ENCODE assay signal across 19 mouse cellular contexts in genomic region chr15:99233719-99234118, GRCm38 (mm10). TPM values are rescaled to one million over a fixed set of nuclear protein-coding genes. Genes with fewer than 3 reads are reported as not detected.
A peak's percentile ranks its signal among the peaks of the same experiment; 100 is the strongest.
DNase-seq lines count a peak whose midpoint lies in the region; ATAC-seq and TF ChIP-seq lines count a peak whose summit lies in the region.
"Had no signal": no experiment of that assay in that cellular context is flagged by ENCODE, and none has a peak within 500 bp of the region (broad histone marks: within the 10 kb centered on the region; RNA-seq: fewer than 3 reads in every experiment).

No protein-coding gene starts in this region.

- ATAC-seq in forebrain, embryonic 11.5 days (replicated peaks; ENCODE audit: low FRiP score), result no peak
- ATAC-seq: hindbrain, postnatal 0 days had no signal

- peaks cover 27% of the 10 kb centered on the region for H3K4me1 ChIP-seq in forebrain, embryonic 10.5 days
- H3K4me1 ChIP-seq in forebrain, embryonic 11.5 days (replicated peaks; ENCODE audit: control insufficient read depth, insufficient read depth, low read length), result no peaks in the 10 kb centered on the region
- H3K4me1 ChIP-seq: midbrain, embryonic 12.5 days had no signal

- no peak for TF ChIP-seq POLR2A in myocyte (IDR thresholded peaks at IDR 0.05; ENCODE audit: insufficient read length, low read depth)

- no peak overlapping the region for H3ac ChIP-seq in myocyte (ENCODE audit: control insufficient read depth, insufficient read length)

- WGBS in forebrain, embryonic 10.5 days, result 74% methylated on average over 17 of the region's 17 CpGs
- 59% methylated on average over 17 of the region's 17 CpGs for WGBS in forebrain, embryonic 11.5 days

- no peak for DNase-seq in forebrain, embryonic 10.5 days (ENCODE audit: extremely low spot score, low spot score)
- DNase-seq in forebrain, embryonic 11.5 days (ENCODE audit: low spot score), result no peak
- DNase-seq in CD4-positive, CD25-positive, alpha-beta regulatory T cell, adult 2 months (ENCODE audit: low read depth, low spot score), result peak; percentile 65
- peak; percentile 83 to 84 for DNase-seq in thymus, postnatal 10 days (ENCODE audit: low spot score in 2 of 2)
- no peak for DNase-seq in urinary bladder, adult 2 months (ENCODE audit: low spot score)
- no peak for DNase-seq in embryo, embryonic 11 days
- no peak for DNase-seq in retina, embryonic 14.5 days (ENCODE audit: low spot score)
- DNase-seq: adrenal gland, adult 2 months; heart, adult 18-20 months; heart, postnatal 4 days; kidney, adult 18-20 months; retina, postnatal 1 day had no signal

- no peaks in the 10 kb centered on the region for H3K9me3 ChIP-seq in forebrain, embryonic 10.5 days
- H3K9me3 ChIP-seq in forebrain, embryonic 11.5 days (ENCODE audit: control insufficient read depth, low read length), result no peaks in the 10 kb centered on the region
- H3K9me3 ChIP-seq: limb, embryonic 15.5 days; liver, embryonic 15.5 days; midbrain, embryonic 12.5 days had no signal

- no peak overlapping the region for H3K4me3 ChIP-seq in forebrain, embryonic 10.5 days
- no peak overlapping the region for H3K4me3 ChIP-seq in forebrain, embryonic 11.5 days (ENCODE audit: low read depth, low read length)
- H3K4me3 ChIP-seq in myocyte, result no peak overlapping the region
- H3K4me3 ChIP-seq: limb, embryonic 15.5 days; liver, embryonic 15.5 days; midbrain, embryonic 12.5 days had no signal

- H3K27ac ChIP-seq in forebrain, embryonic 10.5 days, result peak overlapping the region; percentile 21; the same call in 1 of the 2 replicates
- H3K27ac ChIP-seq in forebrain, embryonic 11.5 days (ENCODE audit: low read depth, low read length), result no peak overlapping the region
- H3K27ac ChIP-seq: hindbrain, postnatal 0 days; kidney, postnatal 0 days; limb, embryonic 15.5 days; liver, embryonic 15.5 days; macrophage; midbrain, embryonic 12.5 days had no signal

- H3K27me3 ChIP-seq in forebrain, embryonic 10.5 days (ENCODE audit: poor library complexity, severe bottlenecking), result peaks cover 61% of the 10 kb centered on the region
- peaks cover 3% of the 10 kb centered on the region for H3K27me3 ChIP-seq in forebrain, embryonic 11.5 days (ENCODE audit: control insufficient read depth, insufficient read depth, low read length)
- H3K27me3 ChIP-seq in myocyte (ENCODE audit: control insufficient read depth, insufficient read depth, insufficient read length), result peaks cover 74% of the 10 kb centered on the region

- no peaks in the 10 kb centered on the region for H3K79me2 ChIP-seq in myocyte (ENCODE audit: control insufficient read depth, insufficient read depth)

- H3K36me3 ChIP-seq in forebrain, embryonic 10.5 days (replicated peaks), result no peaks in the 10 kb centered on the region
- no peaks in the 10 kb centered on the region for H3K36me3 ChIP-seq in forebrain, embryonic 11.5 days (ENCODE audit: control insufficient read depth, insufficient read depth, low read length)
- no peaks in the 10 kb centered on the region for H3K36me3 ChIP-seq in myocyte (ENCODE audit: control insufficient read depth, insufficient read depth)
- H3K36me3 ChIP-seq: limb, embryonic 15.5 days; liver, embryonic 15.5 days; midbrain, embryonic 12.5 days had no signal

- no peak overlapping the region for H3K9ac ChIP-seq in forebrain, embryonic 11.5 days (ENCODE audit: low read length)
- H3K9ac ChIP-seq: limb, embryonic 15.5 days; liver, embryonic 15.5 days; midbrain, embryonic 12.5 days had no signal

- no peak overlapping the region for H3K4me2 ChIP-seq in forebrain, embryonic 11.5 days (ENCODE audit: low read depth, low read length, severe bottlenecking)
- no peak overlapping the region for H3K4me2 ChIP-seq in myocyte (ENCODE audit: low read depth)
- H3K4me2 ChIP-seq: limb, embryonic 15.5 days; liver, embryonic 15.5 days; midbrain, embryonic 12.5 days had no signal

TF ChIP-seq in myocyte, 11 proteins besides CTCF, POLR2A, EP300 and RAD21:
- TF ChIP-seq REST (IDR thresholded peaks at IDR 0.05; ENCODE audit: insufficient read depth, insufficient read length), result no peak
- TF ChIP-seq MAX (IDR thresholded peaks at IDR 0.05; ENCODE audit: low read depth), result no peak
- no peak for TF ChIP-seq TCF12 (IDR thresholded peaks at IDR 0.05; ENCODE audit: insufficient read depth, poor library complexity, severe bottlenecking)
- TF ChIP-seq USF1 (IDR thresholded peaks at IDR 0.05; ENCODE audit: low read depth), result no peak
- no peak for TF ChIP-seq TCF3 (IDR thresholded peaks at IDR 0.05; ENCODE audit: insufficient read length, low read depth)
- no peak for TF ChIP-seq CEBPB (IDR thresholded peaks at IDR 0.05; ENCODE audit: insufficient read depth, poor library complexity, severe bottlenecking)
- TF ChIP-seq SRF (IDR thresholded peaks at IDR 0.05; ENCODE audit: control insufficient read depth, insufficient read length, low read depth), result no peak
- TF ChIP-seq POLR2AphosphoS2 (IDR thresholded peaks at IDR 0.05; ENCODE audit: insufficient read length, low read depth), result no peak
- TF ChIP-seq E2F4 (IDR thresholded peaks at IDR 0.05; ENCODE audit: insufficient read depth), result no peak
- TF ChIP-seq MYOD1 (IDR thresholded peaks at IDR 0.05; ENCODE audit: control insufficient read depth in 1 of 3, insufficient read length in 2 of 3, low read depth in 2 of 3), result peak in 2 of 3 experiments; percentile 49 to 52
- peak in 2 of 3 experiments; percentile 56 to 57 for TF ChIP-seq MYOG (IDR thresholded peaks at IDR 0.05; ENCODE audit: control insufficient read depth in 1 of 3, insufficient read depth in 1 of 3, insufficient read length in 2 of 3, low read depth in 2 of 3)
TF ChIP-seq in myocyte: peak in this region for 2.

RNA-seq across cellular contexts. Expression of gene Kcnh3, which starts 9.1 kb away (rescaled TPM):
- 0.17 TPM in 1 of 2 replicates, not detected in the other for polyA plus RNA-seq in forebrain, embryonic 10.5 days (2016; fragmentation: Nextera tagmentation; extraction: Ambion mirVana)
- 0.08 and 0.12 TPM in 2 replicates for polyA plus RNA-seq in forebrain, embryonic 11.5 days (2014; fragmentation: Nextera tagmentation; extraction: Ambion mirVana)
- 0.17 TPM for polyA plus RNA-seq in myocyte (2012; fragmentation: generic; extraction: Trizol)
- 0.30 and 0.32 TPM in 2 replicates for polyA plus RNA-seq in urinary bladder, adult 2 months (2012; rRNA removed)
- polyA plus RNA-seq: macrophage had no signal

RNA-seq across cellular contexts. Expression of gene Mcrs1, which starts 18.0 kb away (rescaled TPM):
- polyA plus RNA-seq in forebrain, embryonic 10.5 days (2016; fragmentation: Nextera tagmentation; extraction: Ambion mirVana), result 192 and 203 TPM in 2 replicates
- polyA plus RNA-seq in forebrain, embryonic 11.5 days (2014; fragmentation: Nextera tagmentation; extraction: Ambion mirVana), result 194 and 204 TPM in 2 replicates
- 99.1 TPM for polyA plus RNA-seq in myocyte (2012; fragmentation: generic; extraction: Trizol)
- polyA plus RNA-seq in urinary bladder, adult 2 months (2012; rRNA removed), result 43.9 and 48.9 TPM in 2 replicates

Comparison
In these comparisons a context has a peak if more than half of its experiments do, and no peak if none do; other contexts are left out.
1. DNase-seq: peak in CD4-positive, CD25-positive, alpha-beta regulatory T cell, adult 2 months (single experiment) and thymus, postnatal 10 days (2 of 2); none in forebrain, embryonic 10.5 days (single experiment), forebrain, embryonic 11.5 days (single experiment), urinary bladder, adult 2 months (single experiment), embryo, embryonic 11 days (single experiment) and retina, embryonic 14.5 days (single experiment).